Mouse (Mus musculus) heart, postnatal 36 days (tissue): ENCODE data around the gene Qtrt2. TPM values are rescaled to one million over a fixed set of nuclear protein-coding genes. Genes with fewer than 3 reads are reported as not detected.

ENCODE experiments used
- DNase-seq, 2 experiments: peaks; one replicate each; pipeline ENCODE4 v3.0.0; 2021 to 2022
- intact Hi-C: fragments of 180-260 bp; cut with DNase I; formaldehyde crosslinking; loops from one replicate; pipeline ENCODE4 v1.15.1; 2025
- total RNA-seq, 2 experiments: library from RNA; stranded (reverse); gene quantifications; 2 replicates each; pipeline ENCODE4 v1.2.3; 2021

The Qtrt2 gene
- total RNA-seq, 2 experiments from 2014 or later, result 10.9 to 14.1 TPM

DNA sequence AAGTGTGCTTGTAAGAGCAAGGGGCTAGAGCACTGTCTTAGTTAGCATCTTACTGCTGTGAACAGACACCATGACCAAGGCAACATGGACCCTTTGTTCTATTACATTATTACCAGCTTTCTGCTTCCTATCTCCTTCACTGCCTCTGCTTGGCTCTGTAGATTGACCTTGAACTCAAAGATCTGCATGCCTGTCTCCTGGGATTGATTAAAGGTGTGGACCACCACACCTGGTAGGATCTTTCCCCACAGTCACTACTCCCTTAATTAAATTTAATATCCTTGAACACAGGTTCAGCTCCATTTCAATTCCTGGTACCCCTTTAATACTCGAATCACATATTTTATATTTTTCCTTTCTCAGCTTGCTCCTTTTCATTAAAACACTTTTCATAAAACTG is 763 bp downstream of the Qtrt2 start:
- DNase-seq, result no peak
- intact Hi-C loops, result no loop called here

DNA sequence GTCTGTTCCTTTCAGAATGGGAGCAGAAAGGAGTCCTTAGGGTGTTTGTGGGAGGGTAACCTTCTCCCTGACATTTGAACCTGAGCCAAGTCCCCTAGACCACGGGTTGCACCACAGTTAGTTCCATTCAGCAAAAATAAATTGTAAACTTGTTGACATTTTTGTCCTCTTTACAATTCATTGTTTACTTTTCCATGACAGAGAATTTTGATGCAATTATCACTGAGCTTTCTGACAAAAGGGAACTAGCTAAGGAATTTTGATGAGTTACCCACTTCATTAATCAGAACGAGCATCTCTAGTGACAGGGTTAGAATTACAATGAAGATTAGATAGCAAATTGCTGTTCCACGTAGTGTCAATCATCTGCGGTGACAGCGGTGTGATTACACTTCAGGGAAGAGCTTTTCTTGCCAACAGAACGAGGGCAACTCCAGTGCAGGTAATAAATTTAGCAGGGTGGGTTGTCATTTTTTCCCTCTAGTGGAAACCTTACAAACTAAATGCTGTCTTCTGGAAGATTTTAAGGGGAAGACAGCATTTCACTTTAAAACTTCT is 1.5 kb downstream of the Qtrt2 start:
- DNase-seq, result no peak
- intact Hi-C loops, result no loop called here

DNA sequence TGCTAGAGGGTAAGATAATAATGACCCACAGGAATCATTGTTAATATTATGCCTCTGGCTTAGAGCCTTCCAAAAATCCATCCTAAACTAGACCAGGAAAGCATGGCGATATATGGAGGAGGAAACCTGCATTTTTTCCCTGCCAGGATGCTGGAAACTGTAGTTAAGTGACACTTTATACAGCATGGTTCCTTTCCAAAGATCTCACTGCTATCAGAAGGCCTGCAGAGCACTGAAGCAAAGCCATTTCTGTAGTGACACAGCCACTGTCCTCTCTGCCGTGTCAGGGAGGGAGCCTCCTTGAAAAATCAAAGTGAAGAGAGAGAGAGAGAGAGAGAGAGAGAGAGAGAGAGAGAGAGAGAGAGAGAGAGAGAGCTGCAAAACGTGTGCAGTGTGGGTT is 4.0 kb downstream of the Qtrt2 start:
- intact Hi-C loops, result no loop called here

DNA sequence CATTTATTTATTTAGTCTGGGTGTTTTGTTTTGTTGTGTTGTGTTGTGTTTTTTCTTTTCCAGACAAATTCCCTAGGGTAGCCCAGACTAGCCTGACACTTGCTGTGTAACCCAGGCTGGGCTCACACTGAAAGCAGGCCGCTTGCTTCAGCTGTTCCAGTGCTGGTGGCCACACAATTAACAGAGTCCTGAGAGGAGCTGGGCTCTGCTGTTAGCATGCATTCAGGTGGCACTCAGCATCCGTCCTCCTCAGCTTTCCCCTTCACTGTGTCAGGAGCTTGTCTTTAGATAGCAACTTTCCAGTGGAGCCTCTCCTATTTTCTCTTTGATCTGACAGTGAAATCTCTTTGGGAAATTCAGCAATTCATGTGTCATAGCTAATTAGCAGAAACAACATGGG is 4.6 kb downstream of the Qtrt2 start:
- no peak for DNase-seq
- intact Hi-C loops, result no loop called here

More for the DNA sequence above, 4.0 kb downstream of the Qtrt2 start:
- no peak for DNase-seq

DNA sequence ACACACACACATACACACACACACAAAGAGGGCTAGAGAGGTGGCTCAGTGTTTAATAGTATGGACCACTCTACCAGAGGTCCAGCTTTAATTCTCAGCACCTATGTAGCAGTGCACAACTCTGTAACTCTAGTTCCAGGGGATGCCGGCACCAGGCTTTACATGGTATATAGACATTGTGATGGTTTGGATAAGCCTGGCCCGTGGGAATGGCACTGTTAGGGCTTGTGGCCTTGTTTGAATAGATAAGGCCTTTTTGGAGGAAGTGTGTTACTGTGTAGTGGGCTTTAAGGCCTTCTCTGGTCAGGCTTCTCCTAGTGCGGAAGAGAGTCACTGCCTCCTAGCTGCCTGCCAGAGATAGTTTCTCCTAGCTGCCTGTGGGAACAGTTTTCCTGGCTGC is 7.7 kb downstream of the Qtrt2 start:
- no peak for DNase-seq
- intact Hi-C loops, result no loop called here

DNA sequence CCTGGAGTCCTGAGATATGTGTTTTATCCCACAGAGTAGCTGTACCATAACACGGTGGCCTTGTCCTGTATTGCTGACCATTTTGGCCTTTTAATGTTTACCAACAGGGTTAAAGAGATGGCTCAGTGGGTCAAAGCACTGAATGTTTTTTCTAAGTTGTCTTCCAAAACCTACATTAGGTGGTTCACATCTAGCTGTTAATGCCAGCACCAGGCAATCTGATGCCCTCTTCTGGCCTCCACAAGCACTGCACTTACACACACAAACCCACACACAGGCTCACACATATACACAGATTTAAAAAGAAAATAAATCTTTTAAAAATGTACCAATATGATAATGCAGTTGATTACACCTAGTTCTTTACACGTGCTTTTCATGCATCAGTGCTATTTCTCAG is 17.7 kb downstream of the Qtrt2 start:
- intact Hi-C loops, result no loop called here
- DNase-seq, result no peak

DNA sequence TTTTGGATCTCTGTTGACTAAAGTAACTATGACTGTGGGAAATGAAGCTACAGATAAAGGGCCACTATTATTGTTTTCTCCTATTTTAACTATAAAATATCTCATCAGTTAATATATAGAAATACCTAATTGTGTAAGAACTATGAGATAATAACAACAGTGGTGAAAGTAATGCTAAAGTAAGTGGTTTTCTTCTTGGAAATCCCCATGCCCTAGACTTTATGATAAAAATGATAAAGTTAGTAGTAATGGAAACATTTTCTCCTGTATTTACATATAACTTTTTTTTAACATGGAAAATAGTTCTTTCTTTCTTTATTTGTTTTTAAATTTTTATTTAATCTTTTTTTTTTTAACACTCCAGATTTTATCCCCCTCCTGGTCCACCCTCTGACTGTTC is 26.0 kb downstream of the Qtrt2 start:
- no peak for DNase-seq
- intact Hi-C loops, result no loop called here

DNA sequence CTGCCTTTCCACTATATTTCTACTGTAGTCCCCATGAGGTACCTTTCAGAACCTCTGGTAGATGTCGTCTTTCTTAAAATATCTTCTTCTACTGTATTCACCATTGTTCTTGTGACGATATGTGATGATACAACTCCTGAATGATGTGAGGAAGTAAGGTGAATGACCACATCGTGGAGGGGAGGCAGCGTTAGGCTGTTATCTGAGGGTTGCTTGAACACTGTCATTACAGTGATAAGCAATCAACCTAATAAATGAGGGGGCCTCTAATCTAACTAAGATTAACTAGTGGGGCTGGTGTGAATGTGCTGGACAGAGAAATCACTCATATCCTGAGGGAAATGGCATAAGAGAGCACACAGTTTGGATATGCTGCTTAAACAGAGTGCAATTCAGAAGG is 26.5 kb downstream of the Qtrt2 start:
- no peak for DNase-seq
- intact Hi-C loops, result no loop called here

DNA sequence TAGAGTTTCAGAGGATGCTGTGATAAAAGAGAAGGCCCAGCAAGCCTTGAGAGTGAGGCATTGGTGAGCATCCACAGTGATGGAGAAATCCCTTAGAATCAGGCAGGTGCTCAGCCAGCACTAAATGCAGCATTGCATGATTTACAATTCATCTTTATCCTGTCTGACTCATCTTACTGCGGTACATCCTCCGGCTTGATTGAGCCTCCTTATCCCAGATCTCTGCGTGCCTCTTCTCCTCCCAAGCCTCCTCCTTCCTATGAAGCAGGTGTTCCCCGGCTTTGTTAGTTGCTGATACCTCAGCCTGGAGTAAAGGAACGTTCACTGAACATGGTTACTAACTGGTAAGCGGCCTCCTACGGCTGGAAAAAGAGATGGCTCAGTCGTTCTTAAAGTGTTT is 32.1 kb downstream of the Qtrt2 start:
- intact Hi-C loops, result no loop called here
- no peak for DNase-seq

DNA sequence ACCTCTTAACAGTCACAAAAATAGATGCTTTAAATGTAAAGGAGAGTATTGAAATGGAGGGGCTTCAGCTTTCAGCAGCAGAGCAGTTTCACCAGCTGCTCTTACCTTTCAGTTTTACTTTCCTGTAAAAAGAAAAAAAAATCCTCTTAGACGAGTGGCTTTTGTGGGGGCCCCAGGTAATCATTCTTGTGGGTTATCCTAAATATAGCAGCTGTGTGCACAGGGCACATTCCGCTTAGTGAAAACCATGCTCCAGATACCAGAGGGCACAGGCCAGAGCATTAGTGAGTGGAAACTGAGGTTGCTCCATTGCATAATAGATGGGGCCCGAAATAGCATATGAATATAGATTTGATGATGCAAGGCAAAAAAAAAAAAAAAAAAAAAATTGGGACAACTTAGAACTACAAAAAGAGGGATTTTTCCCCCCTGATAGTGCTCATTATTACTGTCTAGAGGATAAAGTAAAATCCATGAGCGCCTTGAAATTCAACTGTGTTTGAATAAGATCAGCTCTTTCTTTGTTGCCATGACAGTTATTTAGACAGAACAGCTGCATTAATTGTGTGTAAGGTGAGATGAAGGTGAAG is 35.8 kb downstream of the Qtrt2 start:
- intact Hi-C loops, result no loop called here
- no peak for DNase-seq

DNA sequence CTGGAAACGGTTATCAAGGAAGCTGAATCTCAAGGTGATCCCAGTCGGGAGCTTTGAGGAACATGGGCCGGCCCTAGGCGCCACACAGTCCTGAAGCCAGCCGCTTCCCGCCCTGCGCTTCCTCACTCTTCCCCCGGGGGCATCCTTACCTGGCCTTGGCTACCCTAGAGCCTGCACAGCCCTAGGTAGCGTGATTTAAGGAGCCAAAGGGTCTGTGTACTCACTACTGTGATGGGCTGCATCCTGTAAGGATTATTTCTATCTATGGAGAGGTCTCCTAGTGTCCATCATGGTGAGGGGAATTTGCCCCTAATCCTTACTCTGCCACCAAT is 36.6 kb downstream of the Qtrt2 start:
- intact Hi-C loops, result no loop called here
- no peak for DNase-seq

DNA sequence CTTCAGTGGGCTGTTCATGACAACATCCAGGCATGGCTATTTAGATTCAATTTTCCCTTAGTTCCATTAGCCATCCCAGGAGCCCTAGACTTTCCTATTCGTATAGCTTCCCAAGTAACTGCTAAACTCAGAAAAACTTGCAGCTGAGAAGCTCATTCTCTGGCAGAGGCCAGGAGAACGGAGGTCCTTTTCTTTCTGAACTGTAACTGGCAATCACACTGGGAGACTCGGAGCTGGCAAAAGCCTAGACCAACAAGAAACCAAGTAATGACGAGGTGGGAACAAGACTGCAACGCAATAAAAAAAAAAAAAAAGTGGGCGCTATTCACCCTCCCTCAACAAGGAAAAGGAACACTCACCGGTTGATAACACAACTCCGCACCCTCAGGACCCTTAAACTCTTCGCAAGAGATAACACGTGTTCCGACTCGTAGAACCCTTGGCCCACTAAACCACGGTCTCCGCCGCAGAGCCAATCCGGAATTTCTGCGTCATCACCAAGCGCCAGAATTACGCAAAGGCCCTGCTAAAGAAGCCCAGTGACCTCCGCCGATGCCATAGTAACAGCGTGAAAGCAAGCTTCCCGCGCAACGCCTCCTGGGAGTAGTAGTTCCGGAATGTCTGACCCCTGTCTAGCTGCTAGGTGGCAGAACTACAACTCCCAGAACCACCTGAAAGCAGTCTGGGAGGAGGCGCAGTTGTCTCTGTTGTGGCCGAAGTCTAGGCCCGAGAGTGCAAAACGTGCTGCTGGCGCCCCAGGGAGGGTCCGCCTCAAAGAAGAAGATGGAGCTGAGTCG is 37.2 kb downstream of the Qtrt2 start, which contains the start of gene Ccdc191:
Gene Ccdc191, plus strand, starts transcription at position 593 of the 797 bp plus-strand sequence.
- intact Hi-C loops, result loop anchor here (5.0 kb wide), 2 partner anchors 173 to 1208 kb away; partner anchors contain the start of gene Gramd1c
- DNase-seq, result peak; percentile 97 to 99

DNA sequence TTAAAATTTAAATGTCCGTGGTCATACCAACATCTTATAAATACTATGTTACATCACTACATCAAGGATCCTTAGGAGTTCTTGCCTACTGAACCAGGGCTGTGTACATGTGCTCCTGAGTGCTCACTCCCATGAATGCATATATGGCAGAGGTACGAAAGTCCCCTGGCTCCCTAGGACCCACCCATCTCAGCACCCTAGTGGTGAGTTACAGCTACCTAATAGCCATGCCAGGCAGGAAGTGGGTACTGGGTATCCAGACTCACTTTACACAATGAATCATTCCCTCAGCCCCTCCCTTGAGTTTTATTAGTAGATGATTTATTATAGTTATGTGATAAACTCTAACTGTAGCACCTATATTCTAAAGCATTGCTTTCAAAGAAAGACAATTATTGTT is 44.3 kb downstream of the Qtrt2 start:
- intact Hi-C loops, result no loop called here
- DNase-seq, result no peak

DNA sequence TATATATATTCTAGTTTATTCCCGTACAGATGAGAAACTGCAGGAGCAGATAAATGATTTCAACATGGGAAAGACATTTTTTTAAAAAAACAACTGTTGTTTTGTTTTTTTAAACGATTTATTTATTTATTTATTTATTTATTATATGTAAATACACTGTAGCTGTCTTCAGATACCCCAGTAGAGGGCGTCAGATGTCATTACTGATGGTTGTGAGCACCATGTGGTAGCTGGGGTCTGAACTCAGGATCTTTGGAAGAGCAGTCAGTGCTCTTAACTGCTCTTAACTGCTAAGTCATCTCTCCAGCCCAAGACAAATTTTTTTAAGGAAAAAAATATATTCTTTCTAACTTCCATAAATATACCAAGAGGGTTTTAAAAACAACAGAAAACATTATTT is 45.0 kb downstream of the Qtrt2 start:
- no peak for DNase-seq
- intact Hi-C loops, result no loop called here

DNA sequence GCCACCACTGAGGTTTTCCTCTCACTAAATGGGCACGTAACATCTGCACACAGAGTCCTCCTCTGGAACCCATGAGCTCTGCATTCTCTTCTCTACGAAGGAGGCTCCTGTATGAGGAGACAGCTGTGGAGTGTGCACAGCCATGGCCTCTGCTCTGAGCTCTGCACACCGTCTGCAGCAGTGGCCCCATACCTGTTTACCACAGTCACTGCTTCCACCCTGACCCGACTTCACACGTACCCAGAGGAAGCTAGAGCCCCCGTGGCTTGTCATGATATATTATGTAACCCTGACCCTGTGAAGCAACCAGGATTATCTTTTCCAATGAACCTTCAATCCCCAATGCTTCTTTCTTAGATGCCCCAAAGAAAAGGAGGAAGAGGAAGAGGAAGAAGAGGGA is 46.8 kb downstream of the Qtrt2 start:
- DNase-seq, result no peak
- intact Hi-C loops, result no loop called here

DNA sequence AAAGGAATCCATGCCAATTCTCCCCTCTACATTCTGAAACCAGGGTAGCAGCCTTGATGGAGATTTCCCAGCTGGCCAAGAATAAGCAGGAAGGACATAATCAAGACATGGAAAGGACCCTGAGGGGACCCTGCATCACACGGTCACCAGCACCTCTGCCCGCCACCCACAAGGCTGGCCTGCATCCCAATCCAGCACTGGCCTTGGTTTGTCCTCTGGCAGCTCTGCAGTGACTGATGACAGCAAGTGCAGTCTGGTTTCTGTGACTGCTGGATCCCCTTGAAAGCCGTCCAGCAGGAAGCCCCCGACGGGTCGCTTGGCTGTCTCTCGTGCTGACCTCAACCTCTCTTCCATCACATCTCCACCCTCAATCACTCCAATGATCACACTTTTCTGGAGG is 55.2 kb downstream of the Qtrt2 start:
- intact Hi-C loops, result no loop called here
- peak; percentile 7 to 11 for DNase-seq

DNA sequence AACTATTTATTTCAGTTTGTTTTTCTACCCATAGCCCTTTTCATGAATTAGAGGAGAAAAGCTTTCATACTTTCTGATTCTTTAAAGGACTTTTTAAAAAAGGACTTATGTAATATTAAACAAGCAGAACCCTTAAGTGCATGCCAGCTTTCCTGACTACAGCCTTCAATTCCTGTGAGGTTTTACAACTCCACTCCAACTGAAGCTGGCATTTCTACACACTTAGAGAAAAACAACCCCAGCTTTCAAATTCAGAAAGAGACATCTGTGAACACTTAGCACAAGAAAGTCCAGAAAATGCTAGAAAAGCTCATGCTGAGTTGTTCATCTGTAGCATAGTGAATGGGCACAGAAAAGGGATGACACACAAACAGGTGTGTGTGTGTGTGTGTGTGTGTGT is 56.8 kb downstream of the Qtrt2 start:
- intact Hi-C loops, result no loop called here
- DNase-seq, result no peak

DNA sequence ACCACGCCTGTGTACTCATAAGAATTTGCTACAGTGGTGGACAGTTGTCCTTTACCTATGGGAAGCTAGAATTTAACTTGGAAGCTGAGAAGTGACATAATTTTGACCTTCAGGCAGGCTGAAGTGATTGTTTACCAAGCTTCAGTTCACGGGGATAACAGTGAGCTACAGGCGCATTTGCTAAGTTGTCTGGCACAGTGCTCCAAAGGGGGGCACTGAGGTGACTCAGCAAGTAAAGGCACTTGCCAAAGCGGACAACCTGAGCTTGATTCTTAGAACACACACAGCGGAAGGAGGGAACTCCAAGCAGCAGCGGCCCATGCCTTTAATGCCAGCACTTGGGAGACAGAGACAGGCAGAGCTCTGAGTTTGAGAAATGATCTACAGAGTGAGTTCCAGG is 66.0 kb downstream of the Qtrt2 start:
- intact Hi-C loops, result no loop called here
- DNase-seq, result no peak

DNA sequence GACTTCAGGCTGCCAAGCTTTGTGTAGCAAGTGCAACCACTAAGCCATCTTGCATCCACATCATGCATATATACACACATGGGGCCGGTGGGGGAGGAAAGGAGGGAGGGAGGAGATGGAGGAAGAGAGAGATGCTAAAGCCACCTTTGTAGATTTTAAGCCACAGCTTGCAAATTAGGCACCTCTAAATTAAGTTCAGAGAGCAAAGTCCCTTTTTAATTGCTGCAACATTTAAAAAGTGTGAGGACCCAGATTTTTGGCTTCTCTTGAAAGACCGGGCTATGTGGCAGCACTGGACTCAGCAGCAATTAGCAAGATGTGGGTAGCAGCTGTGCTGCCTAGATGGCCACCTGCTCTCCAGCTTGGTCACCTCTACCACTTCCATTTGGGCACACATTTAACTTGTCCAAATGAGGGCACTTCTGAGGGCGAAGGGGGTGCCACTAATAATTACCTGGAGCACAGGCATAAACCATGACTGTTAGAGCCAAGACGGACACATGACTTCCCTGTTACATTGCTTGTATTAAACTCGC is 67.6 kb downstream of the Qtrt2 start:
- no peak for DNase-seq
- intact Hi-C loops, result no loop called here

DNA sequence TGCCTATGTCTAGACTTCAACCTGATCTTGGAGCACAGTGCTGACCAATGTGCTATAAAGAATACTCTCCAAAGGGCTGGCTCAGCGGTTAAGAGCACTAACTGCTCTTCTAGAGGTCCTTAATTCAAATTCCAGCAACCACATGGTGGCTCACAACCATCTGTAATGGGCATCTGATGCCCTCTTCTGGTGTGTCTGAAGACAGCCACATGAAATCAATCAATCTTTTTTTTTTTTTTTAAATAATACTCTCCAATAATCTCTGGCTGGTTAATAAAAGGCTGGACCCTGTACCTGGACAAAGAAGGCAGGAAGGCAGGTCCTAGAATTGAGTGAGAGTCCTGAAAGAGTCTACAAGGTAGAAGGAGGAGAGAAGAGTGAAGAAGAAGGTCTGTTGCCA is 76.8 kb downstream of the Qtrt2 start:
- no peak for DNase-seq
- intact Hi-C loops, result no loop called here

DNA sequence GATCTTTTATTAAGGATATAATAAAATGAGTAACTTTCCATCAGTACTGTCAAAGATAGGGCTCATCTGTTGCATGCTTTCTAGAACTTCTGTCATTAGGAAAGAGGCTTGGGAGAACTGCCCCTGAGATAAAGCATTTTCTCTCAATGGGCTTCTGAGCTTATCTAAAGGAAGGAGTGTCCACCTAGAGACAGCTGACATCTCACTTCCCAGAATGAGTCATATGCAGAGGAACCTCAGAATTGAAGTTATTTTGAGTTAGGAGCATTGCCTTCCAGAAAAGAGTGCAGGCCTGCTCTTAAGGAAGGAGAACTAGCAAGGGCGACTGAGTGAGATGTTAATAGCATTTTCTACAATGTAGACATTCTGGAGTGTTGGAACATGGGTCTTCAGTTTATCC is 85.4 kb downstream of the Qtrt2 start:
- DNase-seq, result no peak
- intact Hi-C loops, result no loop called here

DNA sequence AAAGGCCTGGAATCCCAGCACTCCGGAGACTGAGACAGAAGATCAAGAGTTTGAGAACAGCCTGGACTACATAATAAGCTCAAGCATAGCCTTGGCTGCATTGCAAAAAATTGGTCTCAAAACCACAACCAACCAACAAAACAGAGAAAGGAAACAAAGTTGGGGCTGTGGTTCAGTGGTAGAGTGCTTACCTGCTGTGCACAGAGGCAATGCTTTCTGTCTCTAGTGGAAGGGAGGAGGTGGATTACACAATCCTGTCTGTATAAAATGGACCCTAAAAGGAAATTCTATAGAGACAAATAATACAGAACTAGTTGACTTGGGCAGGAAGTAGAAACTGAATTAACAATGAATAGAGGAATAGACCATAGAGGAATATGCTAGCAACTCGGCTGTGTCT is 94.7 kb downstream of the Qtrt2 start:
- DNase-seq, result no peak
- intact Hi-C loops, result no loop called here
